Mouse (Mus musculus) heart, embryonic 12.5 days (tissue): ENCODE results near the gene Scrn1. TPM values are rescaled to one million over a fixed set of nuclear protein-coding genes. Genes with fewer than 3 reads are reported as not detected.

ENCODE experiments used
- ATAC-seq: fragments of 200-750 bp; cut with Nextera tagmentation; 2 replicates; pipeline ENCODE4 v1.8.0; 2017; ENCODE audit warnings: moderate TSS enrichment, moderate library complexity; ENCODE audit not compliant: insufficient number of reproducible peaks, low FRiP score
- H3K27ac ChIP-seq: fragments of 300-500 bp; sonication (generic); 2 replicates; pipeline ENCODE4 v1.5.1; 2016; ENCODE audit warnings: mild to moderate bottlenecking, moderate library complexity; ENCODE audit not compliant: poor library complexity, severe bottlenecking
- H3K27me3 ChIP-seq: fragments of 300-500 bp; sonication (generic); replicated peaks from 2 replicates; pipeline ENCODE4 v1.6.1; 2016; ENCODE audit warnings: mild to moderate bottlenecking, moderate library complexity
- H3K36me3 ChIP-seq: fragments of 300-500 bp; sonication (generic); 2 replicates; pipeline ENCODE4 v1.6.1; 2016; ENCODE audit warnings: mild to moderate bottlenecking, moderate library complexity
- H3K4me1 ChIP-seq: fragments of 300-500 bp; sonication (generic); replicated peaks from 2 replicates; pipeline ENCODE4 v1.6.1; 2016; ENCODE audit warnings: mild to moderate bottlenecking
- H3K4me2 ChIP-seq: fragments of 300-500 bp; sonication (generic); 2 replicates; pipeline ENCODE4 v1.6.1; 2016; ENCODE audit warnings: mild to moderate bottlenecking, moderate library complexity
- H3K4me3 ChIP-seq: fragments of 300-500 bp; sonication (generic); 2 replicates; pipeline ENCODE4 v1.5.1; 2016; ENCODE audit warnings: mild to moderate bottlenecking
- H3K9ac ChIP-seq: fragments of 300-500 bp; sonication (generic); 2 replicates; pipeline ENCODE4 v1.6.1; 2016; ENCODE audit warnings: mild to moderate bottlenecking, moderate library complexity
- H3K9me3 ChIP-seq: fragments of 300-500 bp; sonication (generic); replicated peaks from 2 replicates; pipeline ENCODE4 v1.6.1; 2016; ENCODE audit warnings: mild to moderate bottlenecking, moderate library complexity
- WGBS: fragments of 180-500 bp; shearing (Covaris S2); methylation state at CpG from one replicate; pipeline ENCODE4 v1.1.7; 2016; 5-methylcytosine and 5-hydroxymethylcytosine counted together
- polyA plus RNA-seq: library from polyadenylated mRNA; unstranded; fragments of >200 nt; fragmentation: Nextera tagmentation; extraction: Ambion mirVana; gene quantifications from 2 replicates; pipeline ENCODE4 v1.2.1, GENCODE M21; 2016

The Scrn1 gene
- polyA plus RNA-seq: 14.5 and 19.7 TPM in 2 replicates

DNA sequence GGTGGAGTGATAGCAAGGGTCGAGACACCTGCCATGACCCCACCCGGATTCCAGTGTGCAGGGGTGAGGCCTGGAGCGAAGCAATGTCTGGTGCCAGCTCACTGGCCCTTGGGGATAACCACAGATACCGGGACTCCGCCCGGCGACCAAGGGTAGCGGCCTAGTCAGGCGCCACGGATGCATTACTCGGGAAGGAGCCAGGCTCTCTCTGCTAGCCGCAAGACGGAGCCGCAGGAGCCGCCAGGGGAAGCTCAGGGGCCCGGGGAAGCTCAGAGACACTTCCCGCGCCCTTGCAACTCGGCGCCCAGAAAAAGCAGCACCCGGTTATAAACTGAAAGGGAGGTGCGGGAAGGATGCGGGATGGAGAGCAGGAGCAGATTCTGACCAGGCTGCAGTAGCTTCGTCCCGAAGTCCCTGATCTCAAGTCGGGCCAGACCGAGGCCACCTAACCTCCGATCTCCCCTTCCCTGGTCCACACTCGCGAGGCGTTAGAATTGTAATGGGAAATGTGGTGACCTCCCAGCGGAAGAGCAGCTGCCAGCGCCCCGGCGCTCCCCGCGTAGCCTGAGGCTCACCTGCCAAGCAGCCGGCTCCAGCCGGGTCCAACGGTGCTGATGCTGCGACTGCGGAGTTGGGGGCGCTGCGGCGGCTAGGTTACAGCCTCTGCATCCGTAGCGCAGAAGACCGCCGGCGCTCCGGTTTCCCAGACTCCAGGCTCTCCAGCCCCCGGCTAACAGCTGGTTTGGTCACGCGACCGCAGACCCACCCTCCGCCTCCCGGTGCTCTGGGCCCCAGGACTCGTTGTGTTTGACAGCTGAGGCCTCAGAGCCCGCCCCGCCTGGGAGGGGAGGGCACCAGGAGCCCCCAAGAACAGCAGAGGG lies at the start of gene Scrn1:
Gene Scrn1 (minus strand): TSS at position 825 of the 881 bp plus-strand sequence.
- peak; percentile 74 for ATAC-seq

DNA sequence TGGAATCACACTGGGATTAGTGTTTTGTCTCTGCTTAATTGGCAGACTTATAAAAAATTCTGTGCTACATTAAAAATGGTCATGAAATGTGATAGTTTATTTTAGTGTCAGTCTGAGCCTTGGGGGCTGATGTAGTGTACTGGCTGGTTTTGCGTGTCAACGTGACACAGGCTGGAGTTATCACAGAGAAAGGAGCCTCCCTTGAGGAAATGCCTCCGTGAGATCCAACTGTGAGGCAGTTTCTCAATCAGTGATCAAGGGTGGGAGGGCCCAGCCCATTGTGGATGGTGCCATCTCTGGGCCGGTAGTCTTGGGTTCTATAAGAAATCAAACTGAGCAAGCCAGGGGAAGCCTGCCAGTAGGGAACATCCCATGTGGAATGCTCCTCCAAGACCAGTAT lies 40.0 kb upstream of the Scrn1 start:
- Histone ChIP-seq H3K4me1 (no peaks in the 10 kb centered on the region), H3K4me2 (no peak overlapping the region), H3K36me3 (peaks cover 12% of the 10 kb centered on the region), H3K9ac (no peak overlapping the region), H3K27me3 (no peaks in the 10 kb centered on the region), H3K9me3 (peaks cover 4% of the 10 kb centered on the region; the same call in 1 of the 2 replicates), H3K27ac (no peak overlapping the region), H3K4me3 (no peak overlapping the region)
- no peak for ATAC-seq
- WGBS: 53% methylated on average over 4 of the region's 4 CpGs

More for the DNA sequence above, at the start of gene Scrn1:
- Histone ChIP-seq H3K9ac (peak within 1 kb of the TSS; percentile 77), H3K4me2 (peak within 1 kb of the TSS; percentile 96), H3K4me3 (peak within 1 kb of the TSS; percentile 65), H3K27me3 (peaks cover 14% of the 10 kb centered on the region), H3K4me1 (peaks cover 11% of the 10 kb centered on the region), H3K27ac (peak within 1 kb of the TSS; percentile 56), H3K9me3 (no peaks in the 10 kb centered on the region), H3K36me3 (no peaks in the 10 kb centered on the region)
- 1% methylated on average over 60 of the region's 60 CpGs for WGBS

DNA sequence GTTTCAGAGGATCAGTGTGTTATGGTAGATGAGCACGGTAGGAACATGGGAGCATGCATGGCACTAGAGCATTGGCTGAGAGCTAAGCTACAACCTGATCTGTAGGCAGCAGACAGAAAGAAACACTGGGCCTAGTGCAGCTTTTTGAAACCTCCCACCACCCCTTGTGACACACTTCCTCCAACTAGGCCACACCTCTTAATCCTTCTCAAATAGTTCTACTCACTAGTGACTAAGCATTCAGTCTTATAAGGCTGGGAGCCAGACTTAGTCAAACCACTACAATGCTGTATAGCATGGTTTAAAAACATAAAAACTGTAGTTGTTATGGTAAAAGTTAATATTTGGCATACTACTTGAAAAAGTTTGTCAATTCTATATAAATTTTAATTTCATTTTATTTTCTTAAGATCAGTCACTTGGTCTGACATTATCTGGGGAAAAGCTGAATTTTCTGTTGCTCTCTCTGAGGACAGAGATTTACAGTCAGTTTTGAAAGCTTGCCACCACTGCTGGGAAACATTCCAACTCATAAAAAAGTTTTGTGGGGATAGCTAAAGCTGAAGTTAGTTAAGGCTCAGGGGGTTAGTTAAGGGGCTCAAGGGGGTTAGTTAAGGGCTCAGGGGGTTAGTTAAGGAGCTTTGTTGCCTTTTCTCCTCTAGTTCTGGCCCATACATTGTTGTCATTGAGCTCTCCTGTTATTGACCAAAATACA lies 37.9 kb upstream of the Scrn1 start:
- no peaks in the 10 kb centered on the region for H3K27me3 ChIP-seq
- no peak overlapping the region for H3K27ac ChIP-seq
- H3K36me3 ChIP-seq: peaks cover 8% of the 10 kb centered on the region; the same call in 1 of the 2 replicates
- H3K4me3 ChIP-seq: no peak overlapping the region
- 0 out of 2 replicates have a peak, but pooled peaks cover 5% of the 10 kb centered on the region for H3K4me1 ChIP-seq
- ATAC-seq: no peak
- WGBS: 97% methylated on average over 1 of the region's 1 CpGs
- no peak overlapping the region for H3K9ac ChIP-seq
- H3K9me3 ChIP-seq: no peaks in the 10 kb centered on the region; the same call in 1 of the 2 replicates
- H3K4me2 ChIP-seq: no peak overlapping the region

DNA sequence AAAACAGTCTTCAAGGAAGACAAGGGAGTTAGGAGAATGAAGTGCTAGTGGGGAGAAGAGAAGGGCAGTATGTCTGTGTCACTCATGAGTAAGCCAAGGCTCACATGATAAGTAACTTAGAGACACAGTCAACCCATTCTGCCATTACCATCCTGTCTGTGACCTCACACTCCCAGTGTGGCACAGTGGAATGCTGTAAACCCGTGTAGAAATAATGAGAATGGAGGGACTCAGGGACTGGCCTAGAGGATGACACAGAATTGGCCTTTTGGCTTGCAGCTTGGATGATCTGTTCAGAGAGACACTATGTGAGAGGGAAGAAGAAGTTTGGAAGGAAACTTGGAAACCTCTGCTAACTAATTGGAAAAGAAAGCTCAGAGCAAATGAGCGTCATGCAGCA lies 36.6 kb upstream of the Scrn1 start:
- 82% methylated on average over 2 of the region's 2 CpGs for WGBS
- H3K9me3 ChIP-seq: no peaks in the 10 kb centered on the region; the same call in 1 of the 2 replicates

DNA sequence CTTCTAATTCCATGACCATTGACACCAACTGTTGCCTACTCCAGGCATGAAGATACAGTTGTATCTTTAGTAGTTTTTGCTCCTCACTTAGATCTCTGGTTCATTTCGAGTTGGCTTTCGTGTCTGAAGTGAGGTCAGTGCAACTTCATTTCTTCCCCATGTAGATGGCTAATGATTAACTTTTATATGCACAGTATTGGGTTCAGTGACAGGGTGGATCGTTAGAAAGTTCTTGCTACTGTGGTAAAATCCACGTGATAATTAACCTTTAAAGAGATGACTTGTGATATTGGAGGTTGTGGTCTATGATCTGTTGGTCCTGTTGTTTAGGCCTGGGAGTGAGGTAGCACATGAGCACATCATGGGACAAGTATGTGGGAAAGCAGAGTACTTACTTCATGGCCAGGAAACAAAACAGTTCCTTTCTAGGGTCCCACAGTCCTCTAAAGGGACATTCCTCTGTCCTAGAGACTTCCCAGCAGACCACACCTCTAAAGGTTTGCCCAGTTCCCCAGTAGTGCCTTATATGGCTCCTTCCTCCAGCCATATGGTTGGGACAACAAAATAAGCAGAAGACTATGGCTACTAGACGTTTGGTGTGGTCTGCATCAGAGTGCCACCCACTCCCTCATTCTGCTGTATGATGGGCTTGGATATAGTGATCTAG lies 34.5 kb upstream of the Scrn1 start:
- 77% methylated on average over 5 of the region's 5 CpGs for WGBS
- no peak for ATAC-seq
- no peaks in the 10 kb centered on the region; the same call in 1 of the 2 replicates for H3K9me3 ChIP-seq
- no peak overlapping the region for H3K4me2 ChIP-seq
- H3K27me3 ChIP-seq: no peaks in the 10 kb centered on the region
- peaks cover 20% of the 10 kb centered on the region for H3K4me1 ChIP-seq
- H3K9ac ChIP-seq: no peak overlapping the region
- H3K27ac ChIP-seq: no peak overlapping the region
- 0 out of 2 replicates have a peak, but pooled peaks cover 2% of the 10 kb centered on the region for H3K36me3 ChIP-seq
- H3K4me3 ChIP-seq: no peak overlapping the region

More for the DNA sequence above, 36.6 kb upstream of the Scrn1 start:
- Histone ChIP-seq H3K4me1 (0 out of 2 replicates have a peak, but pooled peaks cover 5% of the 10 kb centered on the region), H3K36me3 (0 out of 2 replicates have a peak, but pooled peaks cover 2% of the 10 kb centered on the region), H3K9ac (no peak overlapping the region), H3K27ac (no peak overlapping the region), H3K4me2 (no peak overlapping the region), H3K4me3 (no peak overlapping the region), H3K27me3 (no peaks in the 10 kb centered on the region)
- ATAC-seq: no peak

DNA sequence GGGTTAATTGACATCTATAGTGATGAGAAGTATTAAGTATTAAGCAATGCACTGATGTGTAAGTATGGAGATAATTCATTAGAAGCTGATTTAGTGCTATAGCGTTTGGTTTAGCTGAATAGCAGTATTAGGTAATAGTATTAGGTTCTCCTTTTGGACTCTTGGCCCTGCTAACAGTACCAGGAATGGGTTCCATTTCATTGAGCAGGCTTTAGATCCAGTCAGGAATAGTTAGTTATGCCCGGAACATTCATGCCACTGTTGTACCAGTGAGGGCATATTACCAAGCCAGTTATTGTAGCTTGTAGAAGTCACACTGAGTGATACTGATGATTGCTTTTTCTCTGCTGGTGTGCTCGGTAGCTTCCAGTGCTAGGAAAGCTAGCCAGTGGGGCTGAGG lies 31.4 kb upstream of the Scrn1 start:
- Histone ChIP-seq H3K9me3 (no peaks in the 10 kb centered on the region), H3K27me3 (no peaks in the 10 kb centered on the region), H3K36me3 (no peaks in the 10 kb centered on the region), H3K4me1 (peaks cover 24% of the 10 kb centered on the region), H3K9ac (no peak overlapping the region), H3K4me3 (no peak overlapping the region), H3K4me2 (no peak overlapping the region), H3K27ac (no peak overlapping the region)
- 89% methylated on average over 3 of the region's 3 CpGs for WGBS
- ATAC-seq: no peak

DNA sequence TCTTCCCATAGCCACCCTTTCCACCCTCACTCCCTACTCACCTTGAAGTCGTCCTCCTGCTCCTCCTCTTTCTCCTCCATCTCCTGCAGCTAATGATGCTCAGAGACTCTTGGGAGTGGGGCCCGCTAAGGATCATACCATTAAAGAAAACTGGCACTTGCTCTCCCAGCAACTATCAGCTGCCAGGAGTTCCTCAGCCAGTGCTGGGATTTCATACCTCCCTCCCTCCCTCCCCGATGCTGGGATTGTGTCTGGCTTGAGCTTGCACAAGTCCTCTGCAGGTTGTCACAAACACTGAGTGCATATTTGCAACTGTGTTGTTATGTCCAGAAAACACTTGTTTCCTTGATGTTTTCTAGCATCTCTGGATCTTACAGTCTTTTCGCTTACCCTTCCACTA lies 30.9 kb upstream of the Scrn1 start, which contains the start of gene Fkbp14:
Gene Fkbp14 (minus strand): TSS at position 101 of the 400 bp plus-strand sequence.
- WGBS: 80% methylated on average over 4 of the region's 4 CpGs
- Histone ChIP-seq H3K27me3 (no peaks in the 10 kb centered on the region), H3K4me1 (peaks cover 24% of the 10 kb centered on the region), H3K4me3 (peak within 1 kb of the TSS; percentile 83), H3K9ac (no peak within 1 kb of the TSS), H3K9me3 (no peaks in the 10 kb centered on the region), H3K36me3 (no peaks in the 10 kb centered on the region), H3K4me2 (peak within 1 kb of the TSS; percentile 74), H3K27ac (no peak within 1 kb of the TSS)
- ATAC-seq: no peak

DNA sequence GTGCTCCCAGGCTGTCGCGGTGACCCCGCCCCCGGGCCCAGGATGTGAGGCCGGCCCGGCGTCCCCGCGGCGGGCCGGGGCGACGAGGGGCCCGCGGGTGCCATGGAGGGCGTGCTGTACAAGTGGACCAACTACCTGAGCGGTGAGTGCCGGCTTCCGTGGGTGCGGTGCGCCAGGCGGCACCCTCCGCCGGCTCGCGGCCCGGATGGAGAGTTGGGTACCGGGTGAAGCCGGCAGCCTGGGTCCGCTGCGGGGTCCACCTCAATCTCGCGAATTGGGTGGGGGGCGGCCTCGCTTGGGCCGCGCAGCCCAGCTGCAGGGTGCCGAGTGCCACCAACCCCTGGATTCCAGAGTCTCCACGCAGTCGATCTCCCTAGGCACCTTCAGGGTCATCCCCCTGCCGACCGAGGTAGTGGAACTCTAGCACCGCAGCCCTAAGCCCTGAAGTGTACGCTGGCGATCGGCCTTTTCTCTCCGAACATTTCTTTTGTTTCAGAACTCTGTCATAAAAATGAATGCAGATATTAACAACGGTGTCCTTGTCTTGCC lies 29.1 kb upstream of the Scrn1 start:
- ATAC-seq: peak; percentile 29; the same call in 1 of the 2 replicates
- Histone ChIP-seq H3K4me3 (peak overlapping the region; percentile 83), H3K9me3 (no peaks in the 10 kb centered on the region), H3K36me3 (no peaks in the 10 kb centered on the region), H3K4me1 (peaks cover 32% of the 10 kb centered on the region), H3K4me2 (peak overlapping the region; percentile 74), H3K27ac (peak overlapping the region; percentile 66), H3K9ac (peak overlapping the region; percentile 89), H3K27me3 (no peaks in the 10 kb centered on the region)
- 3% methylated on average over 47 of the region's 48 CpGs for WGBS

DNA sequence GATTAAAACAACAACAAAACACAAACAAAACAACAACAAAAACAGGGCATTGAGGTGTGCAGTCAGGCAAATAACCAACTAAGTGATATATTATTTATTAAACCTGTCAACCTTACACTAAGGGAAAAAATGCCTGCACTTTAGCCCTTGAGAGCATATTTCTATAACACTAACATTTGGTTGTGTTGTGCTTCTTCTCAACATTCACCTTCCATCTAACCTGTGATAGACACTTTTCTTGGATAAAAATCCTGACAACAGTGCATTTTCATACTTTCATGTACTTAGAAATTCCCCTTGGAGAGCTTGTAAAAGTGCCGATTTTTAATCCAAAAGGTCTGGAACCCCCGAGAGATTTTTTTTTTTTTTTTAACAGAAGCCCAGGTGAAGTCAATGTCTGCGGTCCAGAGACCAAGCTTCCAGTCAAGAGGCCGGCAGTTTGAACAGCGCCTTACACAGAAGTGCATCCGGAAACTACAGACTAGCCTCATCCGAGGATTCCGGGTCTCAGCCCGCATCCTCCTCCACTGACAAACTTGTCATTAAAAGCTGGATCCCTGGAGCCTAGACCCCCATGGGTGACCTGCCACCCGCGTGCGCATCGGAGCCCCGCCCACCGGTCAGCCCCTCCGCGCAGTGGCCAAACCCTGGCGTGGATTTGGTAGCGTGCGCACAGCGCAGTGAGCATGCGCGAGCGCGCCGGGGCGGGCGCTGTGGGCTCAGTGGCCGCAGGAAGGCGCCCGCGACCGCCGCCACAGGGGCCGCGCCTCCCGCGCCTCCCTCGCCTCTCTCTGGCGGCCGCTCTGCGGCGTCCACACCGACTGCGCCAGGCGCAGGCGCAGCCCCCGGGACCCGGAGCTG lies 28.4 kb upstream of the Scrn1 start, which contains the start of gene Plekha8:
Gene Plekha8 (plus strand): TSS at position 643 of the 861 bp plus-strand sequence.
- Histone ChIP-seq H3K27me3 (no peaks in the 10 kb centered on the region), H3K4me2 (peak within 1 kb of the TSS; percentile 74), H3K36me3 (no peaks in the 10 kb centered on the region), H3K9ac (peak within 1 kb of the TSS; percentile 89), H3K4me1 (peaks cover 32% of the 10 kb centered on the region), H3K27ac (peak within 1 kb of the TSS; percentile 66), H3K4me3 (peak within 1 kb of the TSS; percentile 83), H3K9me3 (no peaks in the 10 kb centered on the region)
- peak; percentile 93 for ATAC-seq
- under 1% methylated on average over 46 of the region's 49 CpGs for WGBS
